Mouse (Mus musculus) heart, adult 11 months (tissue): ENCODE data around the gene Clk2.
"Not testable (repeated sequence)": the region's sequence is repeated elsewhere in the genome, so short reads cannot be mapped to it uniquely, and the experiment has no call there.

ENCODE experiments used
- DNase-seq: peaks from one replicate; pipeline ENCODE4 v3.0.0; 2022

Clk2 gene

GRCm38 (mm10) chr3:89161207-89161606 lies 3.4 kb upstream of the Clk2 start:
- not testable (repeated sequence) for DNase-seq

GRCm38 (mm10) chr3:89161786-89162185 lies 2.8 kb upstream of the Clk2 start:
- DNase-seq = no peak

- no peak for DNase-seq
Observed at GRCm38 (mm10) chr3:89163123-89163522, 1.5 kb upstream of the Clk2 start.

GRCm38 (mm10) chr3:89163643-89164245 lies 851 bp upstream of the Clk2 start:
- no peak for DNase-seq

GRCm38 (mm10) chr3:89165268-89165870 lies 774 bp downstream of the Clk2 start:
- peak; percentile 92 for DNase-seq

GRCm38 (mm10) chr3:89166945-89167344 lies 2.4 kb downstream of the Clk2 start:
- DNase-seq = peak; percentile 91

GRCm38 (mm10) chr3:89174844-89175243 lies 10.2 kb downstream of the Clk2 start:
- DNase-seq = peak; percentile 85

- DNase-seq = peak; percentile 87
Observed at GRCm38 (mm10) chr3:89175544-89175943, 10.9 kb downstream of the Clk2 start.

GRCm38 (mm10) chr3:89176421-89176820 lies 11.8 kb downstream of the Clk2 start:
- peak; percentile 91 for DNase-seq

- DNase-seq = peak; percentile 99
Observed at GRCm38 (mm10) chr3:89177242-89178106, 12.9 kb downstream of the Clk2 start, which contains the start of gene Scamp3. TSS of gene Scamp3 (plus strand) at chr3:89177473.

- DNase-seq = peak; percentile 85
Observed at GRCm38 (mm10) chr3:89178107-89178385, 13.5 kb downstream of the Clk2 start.

- DNase-seq = peak; percentile 90
Observed at GRCm38 (mm10) chr3:89179056-89179455, 14.5 kb downstream of the Clk2 start.

- peak; percentile 93 for DNase-seq
Observed at GRCm38 (mm10) chr3:89181749-89182500, 17.3 kb downstream of the Clk2 start.

GRCm38 (mm10) chr3:89182531-89183057 lies 18.0 kb downstream of the Clk2 start:
- DNase-seq = no peak

- DNase-seq = peak; percentile 99
Observed at GRCm38 (mm10) chr3:89183058-89183958, 18.7 kb downstream of the Clk2 start, which contains the start of gene Fam189b. TSS of gene Fam189b (plus strand) at chr3:89183143.

GRCm38 (mm10) chr3:89183959-89184315 lies 19.3 kb downstream of the Clk2 start:
- DNase-seq = peak; percentile 94

- no peak for DNase-seq
Observed at GRCm38 (mm10) chr3:89187197-89187596, 22.6 kb downstream of the Clk2 start.

GRCm38 (mm10) chr3:89187690-89188477 lies 23.3 kb downstream of the Clk2 start:
- no peak for DNase-seq

- DNase-seq = no peak
Observed at GRCm38 (mm10) chr3:89188478-89188875, 23.9 kb downstream of the Clk2 start.

GRCm38 (mm10) chr3:89190436-89190835 lies 25.8 kb downstream of the Clk2 start:
- no peak for DNase-seq

- no peak for DNase-seq
Observed at GRCm38 (mm10) chr3:89193351-89193750, 28.8 kb downstream of the Clk2 start.
